Mouse (Mus musculus) megakaryocyte, embryonic 14.5 days (primary cell): ENCODE data around the gene Olfr764-ps1. TPM values are rescaled to one million over a fixed set of nuclear protein-coding genes. Genes with fewer than 3 reads are reported as not detected.
"Not testable (repeated sequence)": the region's sequence is repeated elsewhere in the genome, so short reads cannot be mapped to it uniquely, and the experiment has no call there.

Source experiments
- H3K27me3 ChIP-seq: replicated peaks from 2 replicates; pipeline ENCODE3; 2012; ENCODE audit warnings: inconsistent platforms
- H3K36me3 ChIP-seq: replicated peaks from 2 replicates; pipeline ENCODE3; 2012; ENCODE audit warnings: low read length, inconsistent platforms, mixed read lengths
- H3K4me1 ChIP-seq: 2 replicates; pipeline ENCODE4 v1.6.1; 2012; ENCODE audit warnings: inconsistent platforms
- H3K4me3 ChIP-seq: replicated peaks from 2 replicates; pipeline ENCODE3; 2012; ENCODE audit warnings: moderate library complexity, mild to moderate bottlenecking, inconsistent platforms
- H3K9me3 ChIP-seq: 2 replicates; pipeline ENCODE4 v1.6.1; 2012; ENCODE audit warnings: inconsistent platforms
- FLI1 ChIP-seq: IDR thresholded peaks from 2 replicates; pipeline ENCODE4 v1.6.1; 2012; ENCODE audit warnings: low read length, inconsistent platforms, mixed read lengths
- GATA1 ChIP-seq: IDR thresholded peaks from 3 replicates; pipeline ENCODE4 v1.6.1; 2012; ENCODE audit warnings: mixed read lengths, low read length, inconsistent platforms, borderline replicate concordance
- polyA plus RNA-seq: library from polyadenylated mRNA; stranded (reverse); fragments of >175 nt; gene quantifications from 2 replicates; pipeline ENCODE4 v1.2.3, GENCODE M21; 2012; ENCODE audit warnings: low replicate concordance; ENCODE audit not compliant: insufficient read depth

Olfr764-ps1 gene
- not detected in 2 replicates for polyA plus RNA-seq

GRCm38 (mm10) chr10:129039796-129040195 is at the start of gene Olfr764-ps1:
TSS of gene Olfr764-ps1 (minus strand) at chr10:129039896.
- H3K36me3 ChIP-seq: no peaks in the 10 kb centered on the region
- no peaks in the 10 kb centered on the region for H3K9me3 ChIP-seq
- no peak within 1 kb of the TSS for H3K4me3 ChIP-seq
- TF ChIP-seq GATA1: no peak
- no peak for TF ChIP-seq FLI1
- H3K27me3 ChIP-seq: no peaks in the 10 kb centered on the region
- no peaks in the 10 kb centered on the region for H3K4me1 ChIP-seq

GRCm38 (mm10) chr10:129082810-129083209 is 43.1 kb upstream of the Olfr764-ps1 start, which contains the start of gene Olfr767:
TSS of gene Olfr767 (minus strand) at chr10:129082910.
- H3K9me3 ChIP-seq, H3K4me3 ChIP-seq, H3K27me3 ChIP-seq, H3K4me1 ChIP-seq, H3K36me3 ChIP-seq: not testable (repeated sequence)

- TF ChIP-seq FLI1 (no peak), GATA1 (no peak)
- no peaks in the 10 kb centered on the region for H3K36me3 ChIP-seq
These were observed 29.2 kb upstream of the Olfr764-ps1 start, which contains the start of gene Olfr766-ps1 for GRCm38 (mm10) chr10:129068877-129069276. TSS of gene Olfr766-ps1 (minus strand) at chr10:129068977.

DNA sequence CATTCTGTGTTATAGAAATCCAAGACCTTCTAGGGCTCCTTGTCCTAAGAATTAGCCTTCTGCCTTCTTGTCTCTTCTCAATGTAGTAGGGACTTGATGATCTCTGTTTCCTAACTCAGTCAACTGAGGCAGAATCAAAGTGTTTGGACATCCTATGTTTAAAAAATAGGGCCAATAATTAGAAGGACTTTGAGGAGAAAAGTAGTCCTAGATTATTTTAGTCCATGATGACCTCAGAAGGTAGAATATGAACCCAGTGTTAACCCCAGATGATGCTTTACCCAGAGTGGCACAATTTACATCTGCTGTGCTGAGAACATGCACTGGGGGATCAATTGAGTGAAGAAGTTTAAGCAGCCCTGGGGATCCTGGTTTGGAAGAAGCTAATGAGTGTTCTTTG is 10.2 kb upstream of the Olfr764-ps1 start, which contains the start of gene Olfr765:
Gene Olfr765 (minus strand): TSS at position 101 of the 400 bp plus-strand sequence.
- not testable (repeated sequence) for H3K36me3 ChIP-seq, H3K27me3 ChIP-seq, H3K4me1 ChIP-seq, H3K4me3 ChIP-seq, H3K9me3 ChIP-seq

More at GRCm38 (mm10) chr10:129068877-129069276, 29.2 kb upstream of the Olfr764-ps1 start, which contains the start of gene Olfr766-ps1:
- H3K9me3 ChIP-seq: 0 out of 2 replicates have a peak, but pooled peaks cover 3% of the 10 kb centered on the region
- no peak within 1 kb of the TSS for H3K4me3 ChIP-seq
- H3K27me3 ChIP-seq: no peaks in the 10 kb centered on the region
- H3K4me1 ChIP-seq: no peaks in the 10 kb centered on the region

DNA sequence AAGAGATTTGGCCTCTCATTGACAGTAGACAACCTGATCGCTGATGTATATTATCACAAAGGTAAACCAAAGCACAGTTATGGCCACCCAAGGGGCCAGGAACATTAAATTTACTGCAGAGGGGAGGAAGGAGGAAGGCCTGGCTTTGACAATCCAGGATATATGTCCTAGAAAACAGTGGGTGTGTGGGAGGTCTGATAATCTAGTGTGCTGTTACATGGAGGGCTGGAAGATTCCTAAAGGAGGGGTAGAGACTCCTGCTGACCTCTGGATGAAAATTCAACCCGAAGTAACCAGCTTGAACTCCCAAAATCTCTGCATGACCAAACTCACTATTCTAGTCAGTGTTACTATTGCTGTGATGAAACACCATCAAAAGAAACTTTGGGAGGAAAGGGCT is 11.4 kb downstream of the Olfr764-ps1 start:
- TF ChIP-seq GATA1 (no peak), FLI1 (no peak)
- H3K36me3 ChIP-seq: no peaks in the 10 kb centered on the region
- no peaks in the 10 kb centered on the region for H3K4me1 ChIP-seq

DNA sequence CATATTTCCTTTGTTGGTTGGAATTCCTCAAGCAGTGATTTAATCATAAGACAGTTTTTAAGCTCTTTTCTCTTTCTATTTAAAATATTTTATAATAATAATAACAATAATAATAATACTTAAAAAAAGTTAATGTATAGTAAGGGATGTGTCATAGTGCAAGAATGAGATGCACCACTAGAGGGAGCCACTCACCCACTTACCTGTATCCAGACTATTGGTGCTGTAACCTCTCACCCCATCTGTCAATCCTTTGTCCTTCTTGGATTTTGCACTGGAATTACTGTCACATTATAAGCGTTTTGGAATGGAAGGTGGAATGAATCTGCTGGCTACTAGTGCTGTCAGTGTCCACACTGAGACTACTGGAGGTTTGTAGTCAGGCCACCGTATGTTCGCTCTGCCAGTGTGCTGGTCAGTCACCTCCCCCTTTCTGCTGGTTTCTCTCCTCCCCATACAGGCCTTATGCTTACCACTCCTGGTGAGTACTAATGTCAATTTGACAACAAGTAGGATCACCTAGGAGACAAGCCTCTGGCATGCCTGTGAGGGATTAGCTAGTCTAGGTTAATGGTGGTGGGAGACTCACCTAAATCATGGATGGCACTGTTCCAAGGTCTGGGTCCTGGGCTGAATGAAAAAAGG is 13.6 kb downstream of the Olfr764-ps1 start:
- Histone ChIP-seq H3K9me3 (no peaks in the 10 kb centered on the region), H3K27me3 (no peaks in the 10 kb centered on the region), H3K4me1 (no peaks in the 10 kb centered on the region), H3K4me3 (no peak overlapping the region), H3K36me3 (no peaks in the 10 kb centered on the region)
- TF ChIP-seq FLI1 (no peak), GATA1 (no peak)

More for the DNA sequence above, 11.4 kb downstream of the Olfr764-ps1 start:
- H3K27me3 ChIP-seq: no peaks in the 10 kb centered on the region
- no peak overlapping the region for H3K4me3 ChIP-seq
- H3K9me3 ChIP-seq: no peaks in the 10 kb centered on the region

- H3K36me3 ChIP-seq: no peaks in the 10 kb centered on the region
- TF ChIP-seq GATA1 (no peak), FLI1 (no peak)
- no peaks in the 10 kb centered on the region for H3K27me3 ChIP-seq
- no peaks in the 10 kb centered on the region for H3K9me3 ChIP-seq
- H3K4me1 ChIP-seq: no peaks in the 10 kb centered on the region
- H3K4me3 ChIP-seq: no peak overlapping the region
These were observed 16.4 kb downstream of the Olfr764-ps1 start for GRCm38 (mm10) chr10:129023319-129023718.

DNA sequence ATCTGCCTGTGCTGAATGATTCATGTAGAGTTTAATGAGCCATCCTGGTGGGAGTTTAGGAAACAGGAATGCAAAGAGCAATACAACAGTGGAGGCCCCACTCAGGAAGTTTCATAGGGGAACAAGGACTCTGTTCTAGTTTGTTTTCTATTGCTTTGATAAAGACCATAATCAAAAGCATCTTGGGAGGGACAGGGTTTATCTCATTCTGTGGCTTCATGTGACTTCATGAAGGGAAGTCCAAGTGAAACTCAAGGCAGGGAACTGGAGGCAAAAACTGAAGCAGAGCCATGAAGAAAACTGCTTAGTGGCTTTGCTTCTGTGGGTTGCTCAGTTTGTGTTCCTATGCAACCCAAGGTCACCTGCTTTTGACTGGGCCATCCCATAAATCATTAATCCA is 25.2 kb downstream of the Olfr764-ps1 start:
- Histone ChIP-seq H3K27me3 (no peaks in the 10 kb centered on the region), H3K9me3 (no peaks in the 10 kb centered on the region), H3K4me1 (peaks cover under 1% of the 10 kb centered on the region; the same call in 1 of the 2 replicates), H3K36me3 (no peaks in the 10 kb centered on the region), H3K4me3 (no peak overlapping the region)
- no peak for TF ChIP-seq FLI1
- TF ChIP-seq GATA1: no peak

DNA sequence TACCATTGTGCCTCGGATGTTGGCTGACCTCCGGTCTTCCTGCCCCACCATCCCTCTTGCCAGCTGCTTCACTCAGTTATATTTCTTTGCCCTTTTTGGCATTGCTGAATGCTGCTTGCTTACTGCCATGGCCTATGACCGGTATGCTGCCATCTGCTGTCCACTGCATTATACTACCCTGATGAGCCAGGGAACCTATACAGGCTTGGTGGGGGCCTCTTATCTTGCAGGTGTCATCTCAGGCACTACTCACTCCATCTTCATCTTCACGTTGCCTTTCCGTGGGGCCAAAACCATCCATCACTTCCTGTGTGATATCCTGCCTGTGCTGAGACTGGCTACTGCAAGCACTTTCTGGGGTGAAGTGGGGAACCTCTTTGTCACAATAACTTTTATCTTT is 28.2 kb downstream of the Olfr764-ps1 start:
- H3K9me3 ChIP-seq: peaks cover 28% of the 10 kb centered on the region
- not testable (repeated sequence) for H3K36me3 ChIP-seq, H3K27me3 ChIP-seq, H3K4me3 ChIP-seq, H3K4me1 ChIP-seq

DNA sequence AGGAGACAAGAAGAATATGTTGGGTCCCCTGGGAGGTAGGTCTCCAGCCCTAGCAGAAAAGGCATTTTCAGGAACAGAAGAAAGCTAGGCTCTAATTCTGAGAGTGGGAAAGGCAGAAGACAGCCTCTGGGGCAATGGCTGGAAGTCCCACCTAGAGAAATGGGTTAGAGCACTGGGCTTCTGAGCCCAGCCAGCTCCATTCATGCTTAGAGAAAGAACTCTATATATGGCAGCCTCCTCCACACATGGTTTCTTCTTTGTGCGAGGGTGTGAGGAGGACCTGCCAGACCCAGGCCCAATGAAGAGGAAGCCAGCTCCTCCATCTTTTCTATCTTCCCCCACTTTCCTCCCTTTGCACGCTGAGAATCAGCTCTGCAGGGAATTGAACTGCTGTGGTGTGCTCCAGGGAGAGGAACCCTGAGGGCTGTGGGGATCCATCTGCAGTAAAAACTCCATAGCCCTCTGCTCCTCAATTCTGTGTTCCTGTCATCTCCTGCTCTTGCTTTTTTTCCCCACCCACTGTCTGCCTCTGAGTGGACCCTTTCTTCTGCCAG is 29.3 kb downstream of the Olfr764-ps1 start, which contains the start of gene Olfr763:
Gene Olfr763 (plus strand): TSS at position 504 of the 554 bp plus-strand sequence.
- H3K36me3 ChIP-seq: no peaks in the 10 kb centered on the region
- H3K9me3 ChIP-seq: peaks cover 34% of the 10 kb centered on the region
- peaks cover 9% of the 10 kb centered on the region; the same call in 1 of the 2 replicates for H3K4me1 ChIP-seq
- TF ChIP-seq GATA1: no peak
- TF ChIP-seq FLI1: no peak
- no peak within 1 kb of the TSS for H3K4me3 ChIP-seq
- no peaks in the 10 kb centered on the region for H3K27me3 ChIP-seq
